Mouse (Mus musculus): ENCODE measurements around the gene Tinf2. TPM values are rescaled to one million over a fixed set of nuclear protein-coding genes. Genes with fewer than 3 reads are reported as not detected.
A peak's percentile ranks its signal among the peaks of the same experiment; 100 is the strongest.

Gene Tinf2
- polyA plus RNA-seq, 1 experiment from 2014 or later, result 58.0 TPM

DNA sequence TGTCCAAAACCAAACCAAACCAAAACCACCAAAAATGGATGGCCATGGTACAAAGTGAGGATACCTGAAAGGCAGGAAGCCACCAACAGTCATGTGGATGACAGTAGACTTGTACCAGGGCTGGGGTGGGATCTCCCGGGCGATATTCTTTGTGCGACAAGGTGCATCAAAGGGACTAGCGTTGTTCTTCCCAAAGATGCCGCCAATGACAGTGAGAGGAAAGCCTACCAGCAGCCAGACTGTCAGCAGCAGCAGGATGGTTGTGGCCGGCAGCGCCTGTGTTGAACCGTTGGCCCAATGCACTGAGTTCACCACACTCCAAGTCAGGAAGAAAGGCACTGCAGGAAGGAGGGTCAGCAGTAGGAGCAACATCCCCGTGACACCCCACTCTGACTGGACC, 43.8 kb downstream of the Tinf2 start, which contains the start of gene Gm49378:
Gene Gm49378, minus strand, starts transcription at position 101 of the 400 bp plus-strand sequence.
- no peak within 1 kb of the TSS for H3K9ac ChIP-seq
- 89% methylated on average over 9 of the region's 9 CpGs for WGBS
- H3K27me3 ChIP-seq (ENCODE audit: insufficient read depth, low read length), result no peaks in the 10 kb centered on the region
- H3K36me3 ChIP-seq (ENCODE audit: insufficient read depth), result peaks cover 71% of the 10 kb centered on the region
- no peak within 1 kb of the TSS for H3K4me3 ChIP-seq (ENCODE audit: low read depth, low read length)
- H3K9me3 ChIP-seq (ENCODE audit: low read depth, low read length), result no peaks in the 10 kb centered on the region
- DNase-seq, result no peak
- no peak within 1 kb of the TSS for H3K4me2 ChIP-seq
- TF ChIP-seq CTCF (IDR thresholded peaks at IDR 0.05; ENCODE audit: low read depth), result no peak
- H3K4me1 ChIP-seq (ENCODE audit: insufficient read depth), result no peaks in the 10 kb centered on the region
- ATAC-seq (ENCODE audit: insufficient read depth), result no peak
- no peak within 1 kb of the TSS for H3K27ac ChIP-seq (ENCODE audit: low read depth)

DNA sequence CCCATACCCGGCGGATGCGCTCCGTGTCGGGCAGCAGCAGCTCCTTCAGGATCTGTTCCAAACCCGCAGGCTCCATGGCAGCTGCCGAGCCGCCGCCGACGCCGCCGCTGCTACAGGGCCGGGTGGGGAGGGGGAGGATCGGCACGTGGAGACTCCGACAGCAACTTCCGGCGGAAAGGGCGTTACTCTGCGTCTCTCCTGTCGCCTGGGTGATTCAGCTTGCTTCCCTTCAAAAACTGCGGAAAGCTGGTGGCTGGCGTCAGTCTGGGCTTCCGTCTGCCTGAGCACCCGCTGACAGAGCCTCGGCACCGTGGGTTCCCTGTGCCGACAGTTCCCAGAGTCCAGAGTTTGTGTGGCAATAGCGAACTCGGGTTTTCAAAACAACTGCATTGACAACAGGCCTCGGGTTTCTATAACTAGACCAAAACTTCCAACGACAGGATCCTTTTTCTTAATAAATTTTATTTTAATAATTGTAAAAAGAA, 46.1 kb downstream of the Tinf2 start, which contains the start of gene Ipo4:
Gene Ipo4, minus strand, starts transcription at position 435 of the 485 bp plus-strand sequence.
- H3K27ac ChIP-seq (ENCODE audit: low read depth), result peak within 1 kb of the TSS; percentile 66
- WGBS, result under 1% methylated on average over 33 of the region's 33 CpGs
- no peak for TF ChIP-seq CTCF (IDR thresholded peaks at IDR 0.05; ENCODE audit: low read depth)
- no peaks in the 10 kb centered on the region for H3K27me3 ChIP-seq (ENCODE audit: insufficient read depth, low read length)
- no peaks in the 10 kb centered on the region for H3K4me1 ChIP-seq (ENCODE audit: insufficient read depth)
- peaks cover 81% of the 10 kb centered on the region for H3K36me3 ChIP-seq (ENCODE audit: insufficient read depth)
- ATAC-seq (ENCODE audit: insufficient read depth) (peak; percentile 91), DNase-seq (peak; percentile 94)
- peak within 1 kb of the TSS; percentile 69 for H3K9ac ChIP-seq
- peak within 1 kb of the TSS; percentile 69 for H3K4me3 ChIP-seq (ENCODE audit: low read depth, low read length)
- no peaks in the 10 kb centered on the region for H3K9me3 ChIP-seq (ENCODE audit: low read depth, low read length)
- H3K4me2 ChIP-seq, result peak within 1 kb of the TSS; percentile 96

DNA sequence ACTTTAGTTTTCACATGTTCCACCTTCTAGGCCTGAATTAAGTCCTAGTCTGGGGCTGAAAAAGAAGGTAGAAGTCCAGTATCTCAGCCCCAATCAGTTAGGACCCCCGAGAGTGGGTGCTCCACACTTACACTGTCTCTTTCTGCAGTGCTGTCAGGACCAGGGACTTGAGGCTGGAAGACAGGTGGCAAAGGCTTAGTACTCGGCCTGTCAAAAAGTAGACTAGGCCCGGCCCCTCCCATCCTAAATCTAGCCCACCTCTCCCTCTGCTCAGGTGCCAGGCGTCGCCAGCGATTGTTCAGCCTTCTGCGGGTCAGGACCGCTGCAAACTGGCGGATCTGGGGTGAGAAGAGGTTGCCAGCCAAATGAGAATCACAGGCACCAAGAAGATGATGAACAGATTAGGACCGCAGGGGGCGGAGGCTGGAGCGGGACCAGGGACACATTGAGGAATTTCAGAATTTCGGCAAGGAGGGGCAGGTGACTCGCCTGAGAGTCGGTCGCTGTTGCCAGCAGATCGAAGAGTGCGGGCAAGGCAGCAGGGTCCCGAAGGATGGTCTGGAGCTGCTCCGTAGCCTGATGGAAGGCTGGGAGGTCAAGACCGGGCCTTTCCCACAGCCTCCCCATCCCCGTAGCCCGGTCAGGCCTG, 46.6 kb downstream of the Tinf2 start:
- peak overlapping the region; percentile 66 for H3K27ac ChIP-seq (ENCODE audit: low read depth)

DNA sequence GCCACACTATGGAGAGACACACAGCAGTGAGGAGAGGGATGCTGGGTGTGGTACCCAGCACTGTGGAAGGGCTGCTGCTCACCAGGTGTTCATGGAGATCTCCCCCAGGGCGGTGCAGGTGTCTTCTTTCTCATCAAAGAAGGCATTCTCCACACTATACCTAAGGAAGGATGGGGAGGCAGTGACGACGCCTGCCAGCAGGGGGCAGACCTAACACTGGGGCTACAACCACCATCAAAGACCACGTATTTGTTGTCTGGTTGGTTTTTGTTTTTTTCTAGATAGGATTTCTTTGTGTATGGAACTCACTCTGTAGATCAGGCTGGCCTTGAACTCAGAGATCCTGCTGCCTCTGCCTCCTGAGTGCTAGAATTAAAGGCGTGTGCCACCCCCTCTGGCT, 52.3 kb downstream of the Tinf2 start:
- Histone ChIP-seq H3K9ac (no peak overlapping the region), H3K9me3 (ENCODE audit: low read depth, low read length) (no peaks in the 10 kb centered on the region), H3K4me3 (ENCODE audit: low read depth, low read length) (no peak overlapping the region), H3K27ac (ENCODE audit: low read depth) (no peak overlapping the region), H3K27me3 (ENCODE audit: insufficient read depth, low read length) (no peaks in the 10 kb centered on the region), H3K4me1 (ENCODE audit: insufficient read depth) (no peaks in the 10 kb centered on the region), H3K36me3 (ENCODE audit: insufficient read depth) (peaks cover 99% of the 10 kb centered on the region), H3K4me2 (no peak overlapping the region)
- TF ChIP-seq CTCF (IDR thresholded peaks at IDR 0.05; ENCODE audit: low read depth), result peak; percentile 78
- DNase-seq, result peak; percentile 52
- WGBS, result 63% methylated on average over 5 of the region's 5 CpGs
- no peak for ATAC-seq (ENCODE audit: insufficient read depth)

More for the DNA sequence above, 46.6 kb downstream of the Tinf2 start:
- Histone ChIP-seq H3K9me3 (ENCODE audit: low read depth, low read length) (no peaks in the 10 kb centered on the region), H3K9ac (peak overlapping the region; percentile 69), H3K27me3 (ENCODE audit: insufficient read depth, low read length) (no peaks in the 10 kb centered on the region), H3K36me3 (ENCODE audit: insufficient read depth) (peaks cover 81% of the 10 kb centered on the region), H3K4me1 (ENCODE audit: insufficient read depth) (no peaks in the 10 kb centered on the region), H3K4me2 (peak overlapping the region; percentile 96), H3K4me3 (ENCODE audit: low read depth, low read length) (peak overlapping the region; percentile 69)
- TF ChIP-seq CTCF (IDR thresholded peaks at IDR 0.05; ENCODE audit: low read depth), result no peak
- 3% methylated on average over 23 of the region's 23 CpGs for WGBS
- ATAC-seq (ENCODE audit: insufficient read depth) (peak; percentile 57), DNase-seq (no peak)

DNA sequence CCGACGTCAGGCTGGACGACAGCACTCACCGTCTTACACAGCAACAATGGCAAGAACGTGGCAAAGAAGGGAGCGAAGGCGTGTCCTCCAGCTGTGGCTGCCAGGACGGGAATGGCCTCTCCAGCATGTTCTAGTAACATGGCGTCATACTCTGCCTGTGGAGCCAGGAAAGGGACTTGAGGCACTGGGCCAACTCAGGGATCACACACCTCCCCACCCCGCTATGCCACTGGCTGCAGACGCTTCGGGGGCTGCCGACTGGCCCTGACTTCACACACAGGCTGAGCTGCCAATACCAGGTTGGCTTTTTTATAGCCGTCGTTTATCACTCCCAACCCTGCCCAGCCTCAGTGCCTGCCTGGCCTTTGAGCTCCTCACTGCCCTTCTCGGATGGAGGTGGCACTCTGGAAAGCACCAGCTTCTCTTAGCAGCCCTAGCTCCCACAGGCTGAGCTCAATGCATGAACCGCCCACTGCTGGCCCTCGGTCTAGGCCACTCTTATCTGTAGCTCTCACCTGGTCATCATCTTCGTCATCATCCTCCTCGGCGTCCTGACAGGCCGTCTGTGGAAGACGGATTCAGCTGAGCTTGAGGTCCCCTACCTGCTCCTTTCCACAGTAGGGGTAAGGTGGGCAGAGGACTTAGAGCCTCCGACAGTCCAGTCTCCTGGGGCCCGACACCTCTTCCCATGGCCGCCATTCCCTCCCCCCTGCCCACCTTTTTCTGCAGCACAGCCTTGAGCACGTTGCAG, 53.4 kb downstream of the Tinf2 start:
- Histone ChIP-seq H3K27me3 (ENCODE audit: insufficient read depth, low read length) (no peaks in the 10 kb centered on the region), H3K27ac (ENCODE audit: low read depth) (no peak overlapping the region), H3K4me2 (no peak overlapping the region), H3K9me3 (ENCODE audit: low read depth, low read length) (no peaks in the 10 kb centered on the region), H3K4me3 (ENCODE audit: low read depth, low read length) (no peak overlapping the region), H3K36me3 (ENCODE audit: insufficient read depth) (peaks cover 95% of the 10 kb centered on the region), H3K4me1 (ENCODE audit: insufficient read depth) (no peaks in the 10 kb centered on the region), H3K9ac (no peak overlapping the region)
- no peak for ATAC-seq (ENCODE audit: insufficient read depth)
- no peak for DNase-seq
- 92% methylated on average over 26 of the region's 27 CpGs for WGBS
- TF ChIP-seq CTCF (IDR thresholded peaks at IDR 0.05; ENCODE audit: low read depth), result no peak

Other genes with a start within 250 kb of the Tinf2 start
- gene Dhrs4, start 203.1 kb downstream of the Tinf2 start, polyA plus RNA-seq (2014; fragmentation: Nextera tagmentation; extraction: Ambion mirVana), result 66.6 and 68.6 TPM in 2 replicates
- gene Carmil3, start 191.2 kb downstream of the Tinf2 start, polyA plus RNA-seq (2014; fragmentation: Nextera tagmentation; extraction: Ambion mirVana), result 2.8 and 3.1 TPM in 2 replicates
- gene Cpne6, start 171.4 kb downstream of the Tinf2 start, polyA plus RNA-seq (2014; fragmentation: Nextera tagmentation; extraction: Ambion mirVana), result 0.15 and 0.25 TPM in 2 replicates
- gene Nrl, start 156.8 kb downstream of the Tinf2 start, polyA plus RNA-seq (2014; fragmentation: Nextera tagmentation; extraction: Ambion mirVana), result not detected in 2 replicates
- gene Pck2, start 141.6 kb downstream of the Tinf2 start, polyA plus RNA-seq (2014; fragmentation: Nextera tagmentation; extraction: Ambion mirVana), result 52.1 and 55.4 TPM in 2 replicates
- 53.9 and 62.3 TPM in 2 replicates for gene Dcaf11, start 121.8 kb downstream of the Tinf2 start, polyA plus RNA-seq (2014; fragmentation: Nextera tagmentation; extraction: Ambion mirVana)
- gene A730061H03Rik, start 121.4 kb downstream of the Tinf2 start, polyA plus RNA-seq (2014; fragmentation: Nextera tagmentation; extraction: Ambion mirVana), result 1.2 and 1.6 TPM in 2 replicates
- 0.76 and 1.7 TPM in 2 replicates for gene Fitm1, start 106.2 kb downstream of the Tinf2 start, polyA plus RNA-seq (2014; fragmentation: Nextera tagmentation; extraction: Ambion mirVana)
- gene Psme1, start 103.7 kb downstream of the Tinf2 start, polyA plus RNA-seq (2014; fragmentation: Nextera tagmentation; extraction: Ambion mirVana), result 139 and 142 TPM in 2 replicates
- gene Emc9, start 96.5 kb downstream of the Tinf2 start, polyA plus RNA-seq (2014; fragmentation: Nextera tagmentation; extraction: Ambion mirVana), result 2.1 and 2.4 TPM in 2 replicates
- 228 and 242 TPM in 2 replicates for gene Psme2, start 90.7 kb downstream of the Tinf2 start, polyA plus RNA-seq (2014; fragmentation: Nextera tagmentation; extraction: Ambion mirVana)
- gene Rnf31, start 90.1 kb downstream of the Tinf2 start, polyA plus RNA-seq (2014; fragmentation: Nextera tagmentation; extraction: Ambion mirVana), result 14.4 and 16.9 TPM in 2 replicates
- gene Irf9, start 78.2 kb downstream of the Tinf2 start, polyA plus RNA-seq (2014; fragmentation: Nextera tagmentation; extraction: Ambion mirVana), result 8.9 and 9.0 TPM in 2 replicates
- gene Rec8, start 63.8 kb downstream of the Tinf2 start, polyA plus RNA-seq (2014; fragmentation: Nextera tagmentation; extraction: Ambion mirVana), result 8.5 and 14.2 TPM in 2 replicates
- gene Ipo4, start 45.9 kb downstream of the Tinf2 start, polyA plus RNA-seq (2014; fragmentation: Nextera tagmentation; extraction: Ambion mirVana), result 97.5 and 115 TPM in 2 replicates
- 2.1 TPM in 2 replicates for gene Gm49378, start 43.9 kb downstream of the Tinf2 start, polyA plus RNA-seq (2014; fragmentation: Nextera tagmentation; extraction: Ambion mirVana)
- gene Tm9sf1, start 38.0 kb downstream of the Tinf2 start, polyA plus RNA-seq (2014; fragmentation: Nextera tagmentation; extraction: Ambion mirVana), result 111 and 122 TPM in 2 replicates
- 0.89 and 1.1 TPM in 2 replicates for gene Tssk4, start 31.6 kb downstream of the Tinf2 start, polyA plus RNA-seq (2014; fragmentation: Nextera tagmentation; extraction: Ambion mirVana)
- 51.6 and 52.0 TPM in 2 replicates for gene Mdp1, start 21.3 kb downstream of the Tinf2 start, polyA plus RNA-seq (2014; fragmentation: Nextera tagmentation; extraction: Ambion mirVana)
- gene Gmpr2, start 9.9 kb downstream of the Tinf2 start, polyA plus RNA-seq (2014; fragmentation: Nextera tagmentation; extraction: Ambion mirVana), result 58.4 and 59.4 TPM in 2 replicates
- gene Nedd8, start 9.7 kb downstream of the Tinf2 start, polyA plus RNA-seq (2014; fragmentation: Nextera tagmentation; extraction: Ambion mirVana), result 556 and 577 TPM in 2 replicates
- gene Tgm1, start 32.1 kb upstream of the Tinf2 start, polyA plus RNA-seq (2014; fragmentation: Nextera tagmentation; extraction: Ambion mirVana), result 0.89 and 1.3 TPM in 2 replicates
- 25.6 and 29.5 TPM in 2 replicates for gene Rabggta, start 40.4 kb upstream of the Tinf2 start, polyA plus RNA-seq (2014; fragmentation: Nextera tagmentation; extraction: Ambion mirVana)
- gene Dhrs1, start 63.9 kb upstream of the Tinf2 start, polyA plus RNA-seq (2014; fragmentation: Nextera tagmentation; extraction: Ambion mirVana), result 76.7 and 79.9 TPM in 2 replicates
- 48.7 and 50.6 TPM in 2 replicates for gene Nop9, start 63.9 kb upstream of the Tinf2 start, polyA plus RNA-seq (2014; fragmentation: Nextera tagmentation; extraction: Ambion mirVana)
- gene Cideb, start 76.6 kb upstream of the Tinf2 start, polyA plus RNA-seq (2014; fragmentation: Nextera tagmentation; extraction: Ambion mirVana), result 0.36 and 0.38 TPM in 2 replicates
- gene Ltb4r2, start 79.6 kb upstream of the Tinf2 start, polyA plus RNA-seq (2014; fragmentation: Nextera tagmentation; extraction: Ambion mirVana), result 0.19 and 0.70 TPM in 2 replicates
- gene Ltb4r1, start 84.1 kb upstream of the Tinf2 start, polyA plus RNA-seq (2014; fragmentation: Nextera tagmentation; extraction: Ambion mirVana), result 0.31 and 0.64 TPM in 2 replicates
- 11.6 and 14.1 TPM in 2 replicates for gene Adcy4, start 102.3 kb upstream of the Tinf2 start, polyA plus RNA-seq (2014; fragmentation: Nextera tagmentation; extraction: Ambion mirVana)
- gene Ripk3, start 107.0 kb upstream of the Tinf2 start, polyA plus RNA-seq (2014; fragmentation: Nextera tagmentation; extraction: Ambion mirVana), result 42.5 and 51.4 TPM in 2 replicates
- 58.8 and 66.1 TPM in 2 replicates for gene Nfatc4, start 141.3 kb upstream of the Tinf2 start, polyA plus RNA-seq (2014; fragmentation: Nextera tagmentation; extraction: Ambion mirVana)
- gene Nynrin, start 172.2 kb upstream of the Tinf2 start, polyA plus RNA-seq (2014; fragmentation: Nextera tagmentation; extraction: Ambion mirVana), result 18.7 and 19.4 TPM in 2 replicates
- gene Cbln3, start 202.6 kb upstream of the Tinf2 start, polyA plus RNA-seq (2014; fragmentation: Nextera tagmentation; extraction: Ambion mirVana), result 1.4 and 1.9 TPM in 2 replicates
- 11.0 and 13.7 TPM in 2 replicates for gene Khnyn, start 203.1 kb upstream of the Tinf2 start, polyA plus RNA-seq (2014; fragmentation: Nextera tagmentation; extraction: Ambion mirVana)
- 44.3 and 47.2 TPM in 2 replicates for gene Sdr39u1, start 218.5 kb upstream of the Tinf2 start, polyA plus RNA-seq (2014; fragmentation: Nextera tagmentation; extraction: Ambion mirVana)

All from lung, embryonic 14.5 days (tissue).